Mouse (Mus musculus) forebrain, embryonic 13.5 days (tissue): ENCODE results near the gene Chd4. TPM values are rescaled to one million over a fixed set of nuclear protein-coding genes. Genes with fewer than 3 reads are reported as not detected.

Experiments used
- ATAC-seq: fragments of 200-750 bp; cut with Nextera tagmentation; 2 replicates; pipeline ENCODE4 v1.8.0; 2017
- H3K27ac ChIP-seq: fragments of 300-500 bp; sonication (generic); 2 replicates; pipeline ENCODE4 v1.5.1; 2015; ENCODE audit warnings: inconsistent platforms, mild to moderate bottlenecking, moderate library complexity
- H3K27me3 ChIP-seq: fragments of 300-500 bp; sonication (generic); 2 replicates; pipeline ENCODE4 v1.6.1; 2015; ENCODE audit warnings: mild to moderate bottlenecking, inconsistent platforms
- H3K36me3 ChIP-seq: fragments of 300-500 bp; sonication (generic); 2 replicates; pipeline ENCODE4 v1.6.1; 2015; ENCODE audit warnings: mild to moderate bottlenecking, inconsistent platforms; ENCODE audit not compliant: poor library complexity, severe bottlenecking
- H3K4me1 ChIP-seq: fragments of 300-500 bp; sonication (generic); 2 replicates; pipeline ENCODE4 v1.6.1; 2015; ENCODE audit warnings: inconsistent platforms
- H3K4me2 ChIP-seq: fragments of 300-500 bp; sonication (generic); 2 replicates; pipeline ENCODE4 v1.6.1; 2015; ENCODE audit warnings: inconsistent platforms, mild to moderate bottlenecking, moderate library complexity
- H3K4me3 ChIP-seq: fragments of 300-500 bp; sonication (generic); 2 replicates; pipeline ENCODE4 v1.5.1; 2015; ENCODE audit warnings: mild to moderate bottlenecking, inconsistent platforms
- H3K9ac ChIP-seq: fragments of 300-500 bp; sonication (generic); 2 replicates; pipeline ENCODE4 v1.6.1; 2015; ENCODE audit warnings: mild to moderate bottlenecking, inconsistent platforms
- H3K9me3 ChIP-seq: fragments of 300-500 bp; sonication (generic); replicated peaks from 2 replicates; pipeline ENCODE4 v1.6.1; 2016; ENCODE audit warnings: inconsistent platforms
- WGBS: fragments of 180-500 bp; shearing (Covaris S2); methylation state at CpG from one replicate; pipeline ENCODE4 v1.1.7; 2015; 5-methylcytosine and 5-hydroxymethylcytosine counted together
- polyA plus RNA-seq: library from polyadenylated mRNA; unstranded; fragments of >200 nt; fragmentation: Nextera tagmentation; extraction: Ambion mirVana; gene quantifications from 2 replicates; pipeline ENCODE4 v1.2.1, GENCODE M21; 2015

The Chd4 gene
- polyA plus RNA-seq, 1 experiment from 2014 or later = 114 TPM

DNA sequence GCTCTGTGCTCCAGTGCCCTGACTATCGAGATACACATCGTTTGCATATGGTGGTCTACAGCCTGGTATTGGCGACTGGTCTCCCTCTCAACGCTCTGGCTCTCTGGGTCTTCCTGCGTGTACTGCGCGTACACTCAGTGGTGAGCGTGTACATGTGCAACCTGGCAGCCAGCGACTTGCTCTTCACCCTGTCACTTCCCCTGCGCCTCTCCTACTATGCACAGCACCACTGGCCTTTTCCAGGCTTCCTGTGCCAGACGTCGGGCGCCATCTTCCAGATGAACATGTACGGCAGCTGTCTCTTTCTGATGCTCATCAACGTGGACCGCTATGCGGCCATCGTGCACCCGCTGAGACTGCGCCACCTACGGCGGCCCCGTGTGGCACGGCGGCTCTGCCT lies 14.4 kb upstream of the Chd4 start:
- Histone ChIP-seq H3K4me2 (peak overlapping the region; percentile 69), H3K9ac (peak overlapping the region; percentile 67), H3K4me1 (peaks cover 10% of the 10 kb centered on the region), H3K9me3 (no peaks in the 10 kb centered on the region), H3K27me3 (0 out of 2 replicates have a peak, but pooled peaks cover 9% of the 10 kb centered on the region), H3K27ac (peak overlapping the region; percentile 90), H3K4me3 (peak overlapping the region; percentile 42), H3K36me3 (no peaks in the 10 kb centered on the region)
- 24% methylated on average over 25 of the region's 25 CpGs for WGBS
- ATAC-seq = peak; percentile 55

DNA sequence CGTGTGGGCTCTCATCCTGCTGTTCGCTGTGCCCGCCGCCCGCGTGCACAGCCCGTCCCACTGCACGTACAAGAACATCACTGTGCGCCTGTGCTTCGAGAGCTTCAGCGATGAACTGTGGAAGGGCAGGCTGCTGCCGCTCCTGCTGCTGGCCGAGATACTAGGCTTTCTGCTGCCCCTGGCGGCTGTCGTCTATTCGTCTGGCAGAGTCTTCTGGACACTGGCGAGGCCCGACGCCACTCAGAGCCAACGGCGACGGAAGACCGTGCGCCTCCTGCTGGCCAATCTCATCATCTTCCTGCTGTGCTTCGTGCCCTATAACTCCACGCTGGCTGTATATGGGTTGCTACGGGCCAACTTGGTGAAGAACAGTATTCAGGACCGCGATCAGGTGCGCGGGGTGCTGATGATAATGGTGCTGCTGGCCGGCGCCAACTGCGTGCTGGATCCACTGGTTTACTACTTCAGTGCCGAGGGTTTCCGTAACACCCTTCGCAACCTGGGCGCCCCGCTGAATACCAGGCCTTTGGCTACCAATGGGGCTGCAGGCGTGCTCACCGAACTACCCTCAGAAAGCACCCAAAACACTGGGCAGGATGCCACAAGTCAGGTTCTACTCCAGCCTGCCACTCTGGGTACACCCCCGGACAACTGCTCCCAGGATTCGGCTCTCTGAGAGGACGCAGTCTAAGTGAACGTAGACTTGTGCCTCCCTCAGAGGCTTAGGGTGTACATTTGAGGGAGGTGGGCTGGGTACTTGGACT lies 13.8 kb upstream of the Chd4 start:
- 23% methylated on average over 45 of the region's 45 CpGs for WGBS
- no peaks in the 10 kb centered on the region for H3K36me3 ChIP-seq
- 0 out of 2 replicates have a peak, but pooled peaks cover 9% of the 10 kb centered on the region for H3K27me3 ChIP-seq
- H3K4me3 ChIP-seq = peak overlapping the region; percentile 42
- H3K9ac ChIP-seq = peak overlapping the region; percentile 67
- peaks cover 10% of the 10 kb centered on the region for H3K4me1 ChIP-seq
- H3K27ac ChIP-seq = peak overlapping the region; percentile 90
- no peaks in the 10 kb centered on the region for H3K9me3 ChIP-seq
- ATAC-seq = peak; percentile 95
- H3K4me2 ChIP-seq = peak overlapping the region; percentile 69

GRCm38 (mm10) chr6:125082801-125083386 lies 12.9 kb upstream of the Chd4 start:
- H3K4me2 ChIP-seq = no peak overlapping the region
- peaks cover 10% of the 10 kb centered on the region for H3K4me1 ChIP-seq
- no peak for ATAC-seq
- no peak overlapping the region for H3K27ac ChIP-seq
- H3K9ac ChIP-seq = no peak overlapping the region
- H3K4me3 ChIP-seq = no peak overlapping the region
- 0 out of 2 replicates have a peak, but pooled peaks cover 9% of the 10 kb centered on the region for H3K27me3 ChIP-seq
- H3K9me3 ChIP-seq = no peaks in the 10 kb centered on the region
- no peaks in the 10 kb centered on the region for H3K36me3 ChIP-seq
- WGBS = 85% methylated on average over 7 of the region's 7 CpGs

- H3K36me3 ChIP-seq = no peaks in the 10 kb centered on the region
- peaks cover 21% of the 10 kb centered on the region for H3K4me1 ChIP-seq
- 5% methylated on average over 4 of the region's 4 CpGs for WGBS
- H3K4me3 ChIP-seq = no peak overlapping the region
- H3K27ac ChIP-seq = peak overlapping the region; percentile 27; the same call in 1 of the 2 replicates
- H3K4me2 ChIP-seq = no peak overlapping the region
- ATAC-seq = peak; percentile 25
- H3K9ac ChIP-seq = no peak overlapping the region
- H3K27me3 ChIP-seq = 0 out of 2 replicates have a peak, but pooled peaks cover 9% of the 10 kb centered on the region
- H3K9me3 ChIP-seq = no peaks in the 10 kb centered on the region
These were observed 11.4 kb upstream of the Chd4 start for GRCm38 (mm10) chr6:125084424-125084823.

DNA sequence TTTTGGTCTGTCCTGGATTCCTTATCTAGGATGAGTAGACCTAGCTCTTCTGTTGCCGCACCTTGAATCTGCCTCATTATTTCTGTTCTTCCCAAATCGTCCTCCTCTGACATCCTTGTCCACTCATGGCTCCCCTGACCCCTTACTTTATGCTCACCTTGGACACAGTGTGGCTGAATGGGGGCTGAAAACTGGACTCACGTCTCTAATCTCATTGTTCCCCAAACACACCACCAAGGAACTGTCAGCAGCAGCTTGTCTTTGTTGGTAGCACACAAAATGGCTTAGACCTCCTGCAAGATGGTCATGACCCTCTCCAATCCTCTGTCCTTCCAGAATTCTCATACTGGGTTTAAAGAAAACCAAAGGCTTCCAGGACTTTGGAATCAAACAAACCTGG lies 7.8 kb upstream of the Chd4 start:
- no peaks in the 10 kb centered on the region for H3K9me3 ChIP-seq
- no peak overlapping the region for H3K4me2 ChIP-seq
- no peak overlapping the region for H3K9ac ChIP-seq
- no peaks in the 10 kb centered on the region for H3K36me3 ChIP-seq
- ATAC-seq = no peak
- 75% methylated on average over 3 of the region's 3 CpGs for WGBS
- H3K4me3 ChIP-seq = no peak overlapping the region
- H3K4me1 ChIP-seq = peaks cover 29% of the 10 kb centered on the region
- no peaks in the 10 kb centered on the region for H3K27me3 ChIP-seq
- H3K27ac ChIP-seq = peak overlapping the region; percentile 94

GRCm38 (mm10) chr6:125088561-125089321 lies 7.0 kb upstream of the Chd4 start:
- Histone ChIP-seq H3K36me3 (no peaks in the 10 kb centered on the region), H3K4me3 (0 out of 2 replicates have a peak overlapping the region, but pooled peaks have one; percentile 2), H3K9ac (0 out of 2 replicates have a peak overlapping the region, but pooled peaks have one; percentile 2), H3K27ac (peak overlapping the region; percentile 94), H3K4me2 (peak overlapping the region; percentile 54), H3K9me3 (no peaks in the 10 kb centered on the region), H3K27me3 (no peaks in the 10 kb centered on the region), H3K4me1 (peaks cover 29% of the 10 kb centered on the region)
- peak; percentile 83 for ATAC-seq
- WGBS = 3% methylated on average over 18 of the region's 20 CpGs

- peak; percentile 79 for ATAC-seq
- H3K4me1 ChIP-seq = peaks cover 29% of the 10 kb centered on the region
- H3K4me2 ChIP-seq = peak overlapping the region; percentile 54
- 3% methylated on average over 15 of the region's 15 CpGs for WGBS
- peak overlapping the region; percentile 13; the same call in 1 of the 2 replicates for H3K4me3 ChIP-seq
- peak overlapping the region; percentile 94 for H3K27ac ChIP-seq
- no peaks in the 10 kb centered on the region for H3K27me3 ChIP-seq
- H3K36me3 ChIP-seq = no peaks in the 10 kb centered on the region
- H3K9me3 ChIP-seq = no peaks in the 10 kb centered on the region
- peak overlapping the region; percentile 54 for H3K9ac ChIP-seq
These were observed 6.1 kb upstream of the Chd4 start for GRCm38 (mm10) chr6:125089521-125090321.

- Histone ChIP-seq H3K27ac (peak overlapping the region; percentile 94), H3K36me3 (no peaks in the 10 kb centered on the region), H3K27me3 (no peaks in the 10 kb centered on the region), H3K9me3 (no peaks in the 10 kb centered on the region), H3K4me3 (0 out of 2 replicates have a peak overlapping the region, but pooled peaks have one; percentile 7), H3K4me1 (peaks cover 32% of the 10 kb centered on the region), H3K9ac (peak overlapping the region; percentile 48; the same call in 1 of the 2 replicates), H3K4me2 (peak overlapping the region; percentile 54)
- 0 out of 2 replicates have a peak, but pooled peaks have one; percentile 3 for ATAC-seq
- 47% methylated on average over 10 of the region's 10 CpGs for WGBS
These were observed 5.3 kb upstream of the Chd4 start for GRCm38 (mm10) chr6:125090341-125091085.

DNA sequence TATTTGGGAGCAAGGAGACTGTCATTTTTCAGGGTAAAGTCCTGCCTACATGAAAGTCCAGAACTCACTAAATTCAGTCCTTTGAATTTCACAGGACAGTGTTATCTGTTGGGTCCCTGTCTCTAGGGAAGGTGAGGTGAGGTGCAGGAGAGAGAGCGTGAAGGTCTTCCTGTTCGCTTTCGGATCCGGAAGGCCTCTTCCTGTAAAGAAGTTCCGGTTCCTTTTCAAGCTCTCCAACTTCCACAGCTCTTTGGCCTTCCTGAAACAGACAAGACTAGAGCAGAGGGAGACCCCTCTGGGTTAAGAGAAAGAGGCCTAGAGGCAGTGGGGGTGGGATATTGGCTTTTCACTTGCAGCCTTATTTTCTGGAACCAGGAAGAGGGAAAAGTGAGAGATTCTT lies 3.4 kb upstream of the Chd4 start:
- ATAC-seq = no peak

DNA sequence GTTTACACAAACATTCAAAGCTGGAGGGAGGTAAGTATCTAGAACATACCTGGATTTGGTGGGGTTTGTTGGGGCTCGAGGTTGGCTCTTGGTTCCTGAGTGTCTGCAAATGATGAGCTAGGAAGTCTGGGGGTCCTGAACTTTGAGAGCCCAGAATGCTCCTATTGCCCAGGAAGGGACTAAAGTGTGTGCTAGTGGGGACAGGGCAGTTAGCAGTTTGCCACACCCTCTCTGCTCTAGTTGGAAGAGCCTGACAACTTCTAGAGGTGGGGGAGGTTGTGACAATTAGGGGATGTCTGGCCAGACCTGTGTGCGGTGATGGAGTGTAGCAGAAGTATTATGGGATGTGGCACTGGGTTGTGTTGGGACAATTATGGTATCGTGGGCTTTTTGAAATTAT lies 938 bp upstream of the Chd4 start:
- no peaks in the 10 kb centered on the region for H3K27me3 ChIP-seq
- H3K9me3 ChIP-seq = no peaks in the 10 kb centered on the region
- no peak overlapping the region for H3K9ac ChIP-seq
- no peak overlapping the region for H3K4me3 ChIP-seq
- H3K36me3 ChIP-seq = peaks cover 19% of the 10 kb centered on the region
- WGBS = 72% methylated on average over 3 of the region's 3 CpGs
- H3K27ac ChIP-seq = peak overlapping the region; percentile 95
- H3K4me2 ChIP-seq = no peak overlapping the region
- H3K4me1 ChIP-seq = peaks cover 47% of the 10 kb centered on the region
- 0 out of 2 replicates have a peak, but pooled peaks have one; percentile 0 for ATAC-seq

More for the DNA sequence above, 3.4 kb upstream of the Chd4 start:
- Histone ChIP-seq H3K27me3 (no peaks in the 10 kb centered on the region), H3K4me1 (peaks cover 37% of the 10 kb centered on the region), H3K36me3 (no peaks in the 10 kb centered on the region), H3K9ac (no peak overlapping the region), H3K9me3 (no peaks in the 10 kb centered on the region), H3K4me3 (no peak overlapping the region), H3K4me2 (no peak overlapping the region), H3K27ac (peak overlapping the region; percentile 10; the same call in 1 of the 2 replicates)
- WGBS = 94% methylated on average over 5 of the region's 5 CpGs

- Histone ChIP-seq H3K36me3 (peaks cover 33% of the 10 kb centered on the region), H3K4me1 (peaks cover 42% of the 10 kb centered on the region), H3K9ac (peak overlapping the region; percentile 97), H3K27ac (peak overlapping the region; percentile 95), H3K27me3 (no peaks in the 10 kb centered on the region), H3K4me2 (peak overlapping the region; percentile 97), H3K4me3 (peak overlapping the region; percentile 97), H3K9me3 (no peaks in the 10 kb centered on the region)
- 0% methylated on average over 10 of the region's 32 CpGs for WGBS
- no peak for ATAC-seq
These were observed 457 bp downstream of the Chd4 start for GRCm38 (mm10) chr6:125096279-125096596.
